Mouse (Mus musculus) hindbrain, embryonic 11.5 days (tissue): ENCODE results near the gene Mettl21c. TPM values are rescaled to one million over a fixed set of nuclear protein-coding genes. Genes with fewer than 3 reads are reported as not detected.

Source experiments
- ATAC-seq: fragments of 200-750 bp; cut with Nextera tagmentation; 2 replicates; pipeline ENCODE4 v1.8.0; 2017; ENCODE audit warnings: mild to moderate bottlenecking, moderate TSS enrichment, moderate library complexity; ENCODE audit not compliant: low FRiP score
- DNase-seq: peaks from one replicate; pipeline ENCODE4 v3.0.0-alpha.2; 2015; ENCODE audit warnings: low spot score
- H3K27ac ChIP-seq: fragments of 300-500 bp; sonication (generic); 2 replicates; pipeline ENCODE4 v1.5.1; 2014; ENCODE audit warnings: mild to moderate bottlenecking, low read depth, low read length
- H3K27me3 ChIP-seq: fragments of 300-500 bp; sonication (generic); 2 replicates; pipeline ENCODE4 v1.6.1; 2014; ENCODE audit warnings: mild to moderate bottlenecking, low read length, moderate library complexity, mixed read lengths; ENCODE audit not compliant: control insufficient read depth, insufficient read depth
- H3K36me3 ChIP-seq: fragments of 300-500 bp; sonication (generic); 2 replicates; pipeline ENCODE4 v1.6.1; 2014; ENCODE audit warnings: mild to moderate bottlenecking, low read length, moderate library complexity, mixed read lengths; ENCODE audit not compliant: control insufficient read depth, insufficient read depth
- H3K4me1 ChIP-seq: fragments of 300-500 bp; sonication (generic); replicated peaks from 2 replicates; pipeline ENCODE4 v1.6.1; 2014; ENCODE audit warnings: low read length, mixed read lengths; ENCODE audit not compliant: control insufficient read depth, insufficient read depth
- H3K4me2 ChIP-seq: fragments of 300-500 bp; sonication (generic); replicated peaks from 2 replicates; pipeline ENCODE4 v1.6.1; 2014; ENCODE audit warnings: mild to moderate bottlenecking, low read depth, low read length
- H3K4me3 ChIP-seq: fragments of 300-500 bp; sonication (generic); 2 replicates; pipeline ENCODE4 v1.5.1; 2014; ENCODE audit warnings: low read depth, low read length
- H3K9ac ChIP-seq: fragments of 300-500 bp; sonication (generic); 2 replicates; pipeline ENCODE4 v1.6.1; 2014; ENCODE audit warnings: low read depth, low read length
- H3K9me3 ChIP-seq: fragments of 300-500 bp; sonication (generic); 2 replicates; pipeline ENCODE4 v1.6.1; 2016; ENCODE audit warnings: low read length; ENCODE audit not compliant: control insufficient read depth
- WGBS: fragments of 180-500 bp; shearing (Covaris S2); extraction: QIAGEN DNeasy Blood & Tissue Kit; methylation state at CpG from one replicate; pipeline ENCODE4 v1.1.7; 2014; 5-methylcytosine and 5-hydroxymethylcytosine counted together
- polyA plus RNA-seq: library from polyadenylated mRNA; unstranded; fragments of >200 nt; fragmentation: Nextera tagmentation; extraction: Ambion mirVana; gene quantifications from 2 replicates; pipeline ENCODE4 v1.2.1, GENCODE M21; 2014

Mettl21c gene
- polyA plus RNA-seq, 1 experiment from 2014 or later = 0.79 TPM

DNA sequence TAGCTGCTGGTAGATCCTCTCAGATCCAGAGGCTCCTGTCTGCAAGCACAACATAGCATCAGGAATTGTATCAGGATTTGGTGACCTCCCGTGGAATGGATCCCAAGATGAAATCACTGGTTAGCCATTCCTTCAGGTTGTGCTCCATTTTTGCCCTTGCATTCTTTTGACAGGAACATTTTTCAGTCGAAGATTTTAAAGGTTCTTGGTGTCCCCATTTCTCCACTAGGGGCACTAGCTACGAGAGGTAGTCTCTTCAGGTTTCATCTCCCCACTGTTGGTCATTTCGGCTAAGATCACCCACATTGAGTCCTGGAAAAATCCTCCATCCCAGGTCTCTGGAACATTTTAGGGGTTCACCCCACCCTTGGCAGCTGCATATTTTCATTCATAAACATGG, 53.1 kb downstream of the Mettl21c start:
- no peak overlapping the region for H3K9ac ChIP-seq
- H3K9me3 ChIP-seq = no peaks in the 10 kb centered on the region
- H3K4me2 ChIP-seq = no peak overlapping the region
- H3K27ac ChIP-seq = no peak overlapping the region
- H3K4me1 ChIP-seq = no peaks in the 10 kb centered on the region
- no peak for ATAC-seq
- H3K4me3 ChIP-seq = no peak overlapping the region
- WGBS = 89% methylated on average over 4 of the region's 4 CpGs
- no peak for DNase-seq
- H3K36me3 ChIP-seq = no peaks in the 10 kb centered on the region
- no peaks in the 10 kb centered on the region for H3K27me3 ChIP-seq

DNA sequence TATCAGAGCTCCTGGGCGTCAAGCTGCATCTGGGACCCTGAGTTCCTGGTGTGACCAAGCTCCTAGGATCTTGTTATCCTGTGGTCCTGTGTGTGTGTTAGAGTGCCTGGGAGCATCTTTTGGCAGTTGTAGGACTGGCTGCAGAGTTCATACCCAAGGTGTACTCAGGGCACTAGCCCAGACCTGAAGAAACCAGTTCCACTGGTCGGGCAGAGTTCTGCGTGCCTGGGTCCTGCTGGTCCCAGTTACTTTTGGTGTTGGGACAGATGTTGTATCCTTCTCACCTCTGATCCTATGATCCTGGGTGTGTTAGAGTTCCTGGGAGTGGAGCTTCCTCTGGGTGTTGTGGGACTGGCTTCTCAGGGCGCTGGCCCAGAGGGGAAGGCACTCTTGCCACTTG, 55.5 kb downstream of the Mettl21c start:
- Histone ChIP-seq H3K4me2 (no peak overlapping the region), H3K9me3 (no peaks in the 10 kb centered on the region), H3K27me3 (no peaks in the 10 kb centered on the region), H3K36me3 (no peaks in the 10 kb centered on the region), H3K4me3 (no peak overlapping the region), H3K27ac (no peak overlapping the region), H3K9ac (no peak overlapping the region), H3K4me1 (no peaks in the 10 kb centered on the region)
- 90% methylated on average over 4 of the region's 4 CpGs for WGBS
- ATAC-seq = no peak
- DNase-seq = no peak

Other genes with a start within 250 kb of the Mettl21c start
- 17.6 and 21.7 TPM in 2 replicates for gene Uxs1, start 192.2 kb downstream of the Mettl21c start, polyA plus RNA-seq
- 68.2 and 74.1 TPM in 2 replicates for gene Tpp2, start 86.4 kb downstream of the Mettl21c start, polyA plus RNA-seq
- gene Gm8251, start 41.9 kb upstream of the Mettl21c start, polyA plus RNA-seq = 0.12 and 0.20 TPM in 2 replicates
- 101 and 102 TPM in 2 replicates for gene Tex30, start 82.4 kb upstream of the Mettl21c start, polyA plus RNA-seq
- gene Kdelc1, start 98.8 kb upstream of the Mettl21c start, polyA plus RNA-seq = 56.9 and 59.9 TPM in 2 replicates
- 25.0 and 34.4 TPM in 2 replicates for gene Bivm, start 98.9 kb upstream of the Mettl21c start, polyA plus RNA-seq
- gene Ercc5, start 127.7 kb upstream of the Mettl21c start, polyA plus RNA-seq = 38.9 and 47.6 TPM in 2 replicates
- gene Mettl21e, start 198.9 kb upstream of the Mettl21c start, polyA plus RNA-seq = not detected in 2 replicates